In the genomic region with DNA sequence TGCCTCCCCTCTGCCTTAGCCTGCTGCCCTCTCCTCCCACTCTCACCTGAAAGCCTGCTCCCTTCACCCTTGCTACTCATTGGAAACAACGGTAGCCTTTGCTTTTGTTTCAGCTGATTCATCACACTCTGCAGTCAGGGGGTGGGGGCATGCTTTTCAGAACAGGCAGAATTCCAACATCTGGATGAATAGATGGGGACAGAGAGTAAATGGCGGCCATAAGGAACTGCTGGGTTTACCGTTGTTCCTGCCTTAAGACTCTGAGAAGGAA, we compare ENCODE assay signal across 22 mouse cellular contexts.
DNase-seq lines count a peak whose midpoint lies in the region; ATAC-seq and TF ChIP-seq lines count a peak whose summit lies in the region.
"Had no signal": no experiment of that assay in that cellular context is flagged by ENCODE, and none has a peak within 500 bp of the region (broad histone marks: within the 10 kb centered on the region; RNA-seq: fewer than 3 reads in every experiment).

No protein-coding gene starts in this region.

- no peak for TF ChIP-seq CTCF in ES-Bruce4 (IDR thresholded peaks at IDR 0.05; ENCODE audit: low read depth, low read length)
- TF ChIP-seq CTCF in bone marrow macrophage, adult 2 months (IDR thresholded peaks at IDR 0.05; ENCODE audit: low read depth, low read length): no peak

- no peaks in the 10 kb centered on the region for H3K27me3 ChIP-seq in heart, embryonic 10.5 days (ENCODE audit: insufficient read depth, poor library complexity, severe bottlenecking)
- H3K27me3 ChIP-seq in ES-Bruce4 (ENCODE audit: control insufficient read depth, insufficient read depth, low read length, poor library complexity, severe bottlenecking): no peaks in the 10 kb centered on the region
- no peaks in the 10 kb centered on the region for H3K27me3 ChIP-seq in liver, embryonic 16.5 days (ENCODE audit: control insufficient read depth, insufficient read depth, low read depth, low read length)
- H3K27me3 ChIP-seq: CH12.LX; embryonic facial prominence, embryonic 12.5 days; neural tube, embryonic 12.5 days had no signal

- H3K4me1 ChIP-seq in heart, embryonic 10.5 days: peaks cover 53% of the 10 kb centered on the region
- H3K4me1 ChIP-seq in ES-Bruce4 (ENCODE audit: control insufficient read depth, insufficient read depth, low read length): peaks cover 7% of the 10 kb centered on the region
- peaks cover 63% of the 10 kb centered on the region for H3K4me1 ChIP-seq in bone marrow macrophage, adult 2 months (ENCODE audit: control insufficient read depth, insufficient read depth, low read length)
- peaks cover 16% of the 10 kb centered on the region for H3K4me1 ChIP-seq in liver, embryonic 16.5 days (ENCODE audit: control insufficient read depth, low read depth, low read length)

- H3K9ac ChIP-seq in ES-Bruce4 (ENCODE audit: low read depth, poor library complexity, severe bottlenecking): 0 out of 2 replicates have a peak overlapping the region, but pooled peaks have one; percentile 43
- no peak overlapping the region for H3K9ac ChIP-seq in liver, embryonic 16.5 days (ENCODE audit: low read depth, low read length)
- H3K9ac ChIP-seq: embryonic facial prominence, embryonic 12.5 days; neural tube, embryonic 12.5 days had no signal

- 77% methylated on average over 3 of the region's 3 CpGs for WGBS in heart, embryonic 10.5 days
- 72% methylated on average over 3 of the region's 3 CpGs for WGBS in liver, embryonic 16.5 days (ENCODE audit: insufficient replicate concordance)

- DNase-seq in heart, embryonic 10.5 days (ENCODE audit: low spot score): no peak
- DNase-seq in heart, postnatal 10 days: no peak
- DNase-seq in cerebellum, postnatal 25 days: no peak
- DNase-seq in heart, adult 9 months (ENCODE audit: low spot score in 2 of 2): no peak
- DNase-seq: adrenal gland, adult 8-10 months; cerebellum, adult 18-20 months; heart, adult 18-20 months; kidney, adult 18-20 months; kidney, postnatal 14 days; layer of hippocampus, adult 9-11 months; lung, adult 18-20 months; right cerebral cortex, postnatal 4 days had no signal

- H3K4me2 ChIP-seq in liver, embryonic 16.5 days (ENCODE audit: low read depth, low read length): no peak overlapping the region
- H3K4me2 ChIP-seq: embryonic facial prominence, embryonic 12.5 days; neural tube, embryonic 12.5 days had no signal

- peaks cover 13% of the 10 kb centered on the region for H3K36me3 ChIP-seq in heart, embryonic 10.5 days
- H3K36me3 ChIP-seq in ES-Bruce4 (ENCODE audit: control insufficient read depth, insufficient read depth, low read length, poor library complexity, severe bottlenecking): no peaks in the 10 kb centered on the region
- H3K36me3 ChIP-seq in liver, embryonic 16.5 days (ENCODE audit: control insufficient read depth, insufficient read depth): no peaks in the 10 kb centered on the region

- 0 out of 2 replicates have a peak, but pooled peaks have one; percentile 55 for TF ChIP-seq EP300 in ES-Bruce4 (IDR thresholded peaks at IDR 0.05; ENCODE audit: insufficient read depth, low read depth, low read length)

- no peaks in the 10 kb centered on the region for H3K9me3 ChIP-seq in heart, embryonic 10.5 days
- H3K9me3 ChIP-seq in ES-Bruce4 (replicated peaks; ENCODE audit: control insufficient read depth, insufficient read depth, low read length, poor library complexity, severe bottlenecking): no peaks in the 10 kb centered on the region
- no peaks in the 10 kb centered on the region for H3K9me3 ChIP-seq in liver, embryonic 16.5 days (replicated peaks; ENCODE audit: control insufficient read depth, low read length)
- H3K9me3 ChIP-seq: embryonic facial prominence, embryonic 12.5 days; midbrain, embryonic 10.5 days; neural tube, embryonic 12.5 days had no signal

- H3K27ac ChIP-seq in heart, embryonic 10.5 days: 0 out of 2 replicates have a peak overlapping the region, but pooled peaks have one; percentile 11
- peak overlapping the region; percentile 82 for H3K27ac ChIP-seq in ES-Bruce4 (ENCODE audit: insufficient read depth, low read length)
- peak overlapping the region; percentile 46 for H3K27ac ChIP-seq in bone marrow macrophage, adult 2 months (ENCODE audit: insufficient read depth, low read depth, low read length)
- 0 out of 2 replicates have a peak overlapping the region, but pooled peaks have one; percentile 20 for H3K27ac ChIP-seq in liver, embryonic 16.5 days (ENCODE audit: low read length)
- H3K27ac ChIP-seq: embryonic facial prominence, embryonic 12.5 days; midbrain, embryonic 10.5 days; neural tube, embryonic 12.5 days had no signal

- intact Hi-C loops in heart, postnatal 10 days (cut with DNase I): no loop called here

- no peak for TF ChIP-seq POLR2A in ES-Bruce4 (IDR thresholded peaks at IDR 0.05; ENCODE audit: insufficient read depth, low read length)
- TF ChIP-seq POLR2A in bone marrow macrophage, adult 2 months (IDR thresholded peaks at IDR 0.05; ENCODE audit: borderline replicate concordance, low read depth, low read length): no peak

- ATAC-seq in liver, embryonic 16.5 days (ENCODE audit: low read depth): no peak
- ATAC-seq in megakaryocyte progenitor cell, adult 5-6 weeks (replicated peaks; ENCODE audit: poor library complexity): no peak
- ATAC-seq: forebrain, embryonic 16.5 days; hindbrain, embryonic 16.5 days had no signal

- H3K4me3 ChIP-seq in heart, embryonic 10.5 days: no peak overlapping the region
- H3K4me3 ChIP-seq in ES-Bruce4 (ENCODE audit: low read depth, low read length): no peak overlapping the region
- H3K4me3 ChIP-seq in bone marrow macrophage, adult 2 months (ENCODE audit: insufficient read depth, low read length): no peak overlapping the region
- H3K4me3 ChIP-seq in liver, embryonic 16.5 days (ENCODE audit: low read depth, low read length): no peak overlapping the region
- H3K4me3 ChIP-seq: embryonic facial prominence, embryonic 12.5 days; midbrain, embryonic 10.5 days; neural tube, embryonic 12.5 days had no signal

Comparison
In these comparisons a context has a peak if more than half of its experiments do, and no peak if none do; other contexts are left out.
1. H3K27ac ChIP-seq: peak in every context shown above with its lines; median percentile 82 in ES-Bruce4; 46 in bone marrow macrophage, adult 2 months; 20 in liver, embryonic 16.5 days; 11 in heart, embryonic 10.5 days.